8 mouse cellular contexts compared by ENCODE assay signal in genomic region chr7:30090092-30090969, GRCm38 (mm10). TPM values are rescaled to one million over a fixed set of nuclear protein-coding genes. Genes with fewer than 3 reads are reported as not detected.
A peak's percentile ranks its signal among the peaks of the same experiment; 100 is the strongest.
DNase-seq lines count a peak whose midpoint lies in the region; ATAC-seq lines count a peak whose summit lies in the region.

Gm26920 (minus strand) TSS chr7:30090410.
Zfp566 (minus strand) TSS chr7:30090527.

- no peaks in the 10 kb centered on the region for H3K27me3 ChIP-seq in forebrain, embryonic 14.5 days (replicated peaks; ENCODE audit: control insufficient read depth, insufficient read depth, low read length)
- no peaks in the 10 kb centered on the region for H3K27me3 ChIP-seq in neural tube, embryonic 15.5 days (replicated peaks)

- peaks cover 21% of the 10 kb centered on the region for H3K4me1 ChIP-seq in forebrain, embryonic 14.5 days (ENCODE audit: control insufficient read depth, insufficient read depth, low read length)
- H3K4me1 ChIP-seq in neural tube, embryonic 15.5 days = peaks cover 35% of the 10 kb centered on the region

- peak within 1 kb of the TSS; percentile 79 for H3K9ac ChIP-seq in forebrain, embryonic 14.5 days (ENCODE audit: low read length)
- peak within 1 kb of the TSS; percentile 62 for H3K9ac ChIP-seq in neural tube, embryonic 15.5 days (replicated peaks)

- peak; percentile 99 for DNase-seq in ES-CJ7 (ENCODE audit: low read depth, low spot score)
- peak; percentile 96 for DNase-seq in cerebellum, adult 11 months
- DNase-seq in forebrain, embryonic 14.5 days (ENCODE audit: low spot score) = peak; percentile 99
- peak; percentile 94 to 97 for DNase-seq in heart, postnatal 14 days
- peak; percentile 97 for DNase-seq in layer of hippocampus, adult 11-12 months (ENCODE audit: low spot score)
- peak; percentile 98 for DNase-seq in lung, adult 18-20 months
- peak; percentile 95 for DNase-seq in testis, postnatal 14 days (ENCODE audit: low spot score)

- peak within 1 kb of the TSS; percentile 87 for H3K27ac ChIP-seq in forebrain, embryonic 14.5 days (ENCODE audit: low read depth, low read length)
- peak within 1 kb of the TSS; percentile 90 for H3K27ac ChIP-seq in neural tube, embryonic 15.5 days (replicated peaks)

- intact Hi-C loops in heart, postnatal 14 days (cut with DNase I) = no loop called here

- peaks cover 15% of the 10 kb centered on the region for H3K36me3 ChIP-seq in forebrain, embryonic 14.5 days (ENCODE audit: control insufficient read depth, insufficient read depth, low read length)
- H3K36me3 ChIP-seq in neural tube, embryonic 15.5 days = peaks cover 17% of the 10 kb centered on the region

- ATAC-seq in forebrain, embryonic 14.5 days = peak; percentile 92
- ATAC-seq in neural tube, embryonic 15.5 days (ENCODE audit: low FRiP score) = peak; percentile 91

- peak within 1 kb of the TSS; percentile 89 for H3K4me2 ChIP-seq in forebrain, embryonic 14.5 days (ENCODE audit: low read length)
- H3K4me2 ChIP-seq in neural tube, embryonic 15.5 days = peak within 1 kb of the TSS; percentile 85

- peak within 1 kb of the TSS; percentile 64 for H3K4me3 ChIP-seq in forebrain, embryonic 14.5 days (ENCODE audit: low read depth, low read length)
- H3K4me3 ChIP-seq in neural tube, embryonic 15.5 days (replicated peaks) = peak within 1 kb of the TSS; percentile 65

- under 1% methylated on average over 40 of the region's 40 CpGs for WGBS in forebrain, embryonic 14.5 days
- WGBS in neural tube, embryonic 15.5 days = under 1% methylated on average over 40 of the region's 40 CpGs

- no peaks in the 10 kb centered on the region for H3K9me3 ChIP-seq in forebrain, embryonic 14.5 days (replicated peaks; ENCODE audit: control insufficient read depth, low read length)
- H3K9me3 ChIP-seq in neural tube, embryonic 15.5 days (replicated peaks) = no peaks in the 10 kb centered on the region

RNA-seq across cellular contexts. Expression of gene Gm26920, which starts in this region (rescaled TPM):
- polyA plus RNA-seq in forebrain, embryonic 14.5 days (2014; fragmentation: Nextera tagmentation; extraction: Ambion mirVana) = 2.0 and 2.7 TPM in 2 replicates
- total RNA-seq in heart, postnatal 14 days (2021) = not detected
- 1.3 and 1.9 TPM in 2 replicates for polyA plus RNA-seq in neural tube, embryonic 15.5 days (2015; fragmentation: Nextera tagmentation; extraction: Ambion mirVana)

RNA-seq across cellular contexts. Expression of gene Zfp566, which starts in this region (rescaled TPM):
- polyA plus RNA-seq in forebrain, embryonic 14.5 days (2014; fragmentation: Nextera tagmentation; extraction: Ambion mirVana) = 18.7 and 20.3 TPM in 2 replicates
- 1 to 10 TPM; 1.5 to 1.8 TPM for total RNA-seq in heart, postnatal 14 days (2021)
- polyA plus RNA-seq in neural tube, embryonic 15.5 days (2015; fragmentation: Nextera tagmentation; extraction: Ambion mirVana) = 13.2 and 15.6 TPM in 2 replicates

Comparison
In these comparisons a context has a peak if more than half of its experiments do, and no peak if none do; other contexts are left out.
1. Peak in every context shown above with its lines: DNase-seq, ATAC-seq, H3K4me3 ChIP-seq and H3K27ac ChIP-seq.